Mouse (Mus musculus) megakaryocyte-erythroid progenitor cell, adult 5-6 weeks (primary cell): Measurements from ENCODE around the gene Blmh. TPM values are rescaled to one million over a fixed set of nuclear protein-coding genes. Genes with fewer than 3 reads are reported as not detected.

Source experiments
- total RNA-seq, 2 experiments: library from RNA; stranded (forward) in 1 of 2; stranded (reverse) in 1 of 2; fragments of 200-1000, 215-1000 nt in 1 of 2; fragments of >200 nt in 1 of 2; fragmentation: Nextera tagmentation in 1 of 2; gene quantifications; 2 replicates each; pipeline ENCODE4 v1.2.3; 2014 to 2017

The Blmh gene
- total RNA-seq, 2 experiments from 2014 or later = 60.5 to 178 TPM

Other genes with a start within 250 kb of the Blmh start
- gene Trarg1, start 245.0 kb upstream of the Blmh start, total RNA-seq (2014; fragmentation: Nextera tagmentation) = not detected in 2 replicates
- not detected in 2 replicates for gene Trarg1, start 245.0 kb upstream of the Blmh start, total RNA-seq (2017)
- gene Gosr1, start 161.2 kb upstream of the Blmh start, total RNA-seq (2014; fragmentation: Nextera tagmentation) = 11.7 and 24.6 TPM in 2 replicates
- gene Gosr1, start 161.2 kb upstream of the Blmh start, total RNA-seq (2017) = 38.4 and 62.2 TPM in 2 replicates
- 6.8 and 12.2 TPM in 2 replicates for gene Cpd, start 77.8 kb upstream of the Blmh start, total RNA-seq (2014; fragmentation: Nextera tagmentation)
- gene Cpd, start 77.8 kb upstream of the Blmh start, total RNA-seq (2017) = 5.9 TPM in 2 replicates
- gene Tmigd1, start 22.6 kb upstream of the Blmh start, total RNA-seq (2014; fragmentation: Nextera tagmentation) = not detected in 2 replicates
- not detected in 2 replicates for gene Tmigd1, start 22.6 kb upstream of the Blmh start, total RNA-seq (2017)
- not detected in 2 replicates for gene Slc6a4, start 73.8 kb downstream of the Blmh start, total RNA-seq (2014; fragmentation: Nextera tagmentation)
- gene Slc6a4, start 73.8 kb downstream of the Blmh start, total RNA-seq (2017) = 0.09 and 1.8 TPM in 2 replicates
- gene Nsrp1, start 153.6 kb downstream of the Blmh start, total RNA-seq (2014; fragmentation: Nextera tagmentation) = 47.9 and 49.9 TPM in 2 replicates
- gene Nsrp1, start 153.6 kb downstream of the Blmh start, total RNA-seq (2017) = 18.0 and 24.0 TPM in 2 replicates